Mouse (Mus musculus): ENCODE measurements around the gene Cab39.

Cab39 gene

DNA sequence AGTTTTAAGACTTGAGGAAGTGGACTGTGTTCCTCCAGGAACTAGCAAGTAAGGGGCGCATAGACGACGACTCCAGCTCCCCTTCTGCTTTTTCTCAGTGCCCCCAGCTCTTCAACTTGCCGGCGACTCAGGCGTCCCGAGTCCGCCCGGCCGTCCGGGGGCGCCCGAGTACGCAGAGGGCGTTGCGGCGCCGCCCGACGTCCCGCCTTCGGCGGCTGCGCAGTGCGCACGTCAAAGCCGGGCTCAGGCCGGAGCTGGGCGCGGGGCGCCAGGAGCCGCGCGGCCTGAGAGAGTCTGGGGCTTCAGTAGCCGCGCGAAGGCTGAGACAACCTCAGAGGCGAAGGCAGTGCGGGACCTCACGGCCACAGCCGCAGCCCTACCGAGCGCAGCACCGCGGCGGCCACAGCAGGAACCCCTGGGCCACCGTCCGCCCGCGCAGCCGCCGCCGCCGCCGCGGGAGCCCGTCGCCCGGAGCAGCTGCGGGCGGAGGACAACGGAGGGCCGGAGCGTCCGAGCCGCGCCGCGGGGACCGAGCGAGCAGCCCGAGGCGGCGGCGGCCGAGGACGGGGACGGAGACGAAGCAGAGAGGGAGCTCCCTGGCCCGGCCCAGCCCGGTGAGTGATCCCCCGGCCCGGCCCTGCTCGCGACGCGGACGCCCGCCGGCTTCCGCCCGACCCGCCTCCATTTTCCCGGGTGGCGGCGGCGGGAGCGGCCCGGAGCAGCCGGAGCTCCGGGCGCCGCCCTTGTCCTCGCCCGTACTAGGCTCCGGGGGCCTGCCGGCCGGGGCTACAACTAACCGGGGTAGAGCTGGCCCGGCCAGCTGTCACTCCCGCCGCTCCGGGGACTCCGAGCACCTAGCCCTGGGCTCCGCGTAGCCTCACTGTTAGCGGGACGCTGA, at the start of gene Cab39:
Cab39 (plus strand) TSS at position 234 of the 898 bp plus-strand sequence.
- peak; percentile 92 for DNase-seq (ENCODE audit: low read depth)

DNA sequence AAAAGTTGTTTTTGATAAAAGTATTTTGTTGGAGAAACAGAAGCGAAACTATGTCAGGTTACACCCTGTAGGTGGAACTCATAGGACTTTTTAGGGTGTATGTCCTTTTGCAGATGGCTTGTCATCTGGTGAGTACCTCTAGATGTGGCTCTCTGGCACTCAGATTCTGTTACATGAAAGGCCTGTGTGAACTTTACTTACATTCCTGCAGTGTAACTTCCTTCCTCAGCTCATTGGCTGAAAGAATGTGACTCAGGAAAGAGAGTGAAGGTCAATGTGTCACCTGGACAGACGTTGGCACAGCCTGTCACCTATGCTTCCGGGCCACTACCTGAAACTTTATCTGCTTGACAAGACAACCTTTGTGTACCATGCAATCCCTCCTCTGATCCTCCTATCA, 48.7 kb upstream of the Cab39 start:
- DNase-seq (ENCODE audit: low read depth), result peak; percentile 56

DNA sequence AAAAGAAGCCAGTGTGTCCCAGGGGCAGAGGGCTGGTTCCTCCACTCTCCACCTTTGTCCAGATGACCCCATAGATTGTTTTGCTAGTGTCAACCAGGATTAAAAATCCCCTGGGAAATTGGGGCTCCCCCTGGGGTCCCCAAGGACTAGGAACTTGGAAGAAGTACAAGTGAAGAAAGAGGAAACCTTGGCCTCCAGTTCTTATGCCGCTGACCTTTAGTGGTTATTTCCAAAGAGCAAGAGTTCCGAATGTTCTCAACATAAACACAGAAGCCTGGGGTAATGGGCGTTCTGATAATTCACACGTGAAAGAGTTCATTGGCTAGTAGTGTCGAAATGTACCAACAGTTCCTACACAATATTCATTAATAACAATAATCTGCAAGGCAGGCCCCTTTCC, 46.7 kb upstream of the Cab39 start:
- DNase-seq (ENCODE audit: low read depth), result no peak

DNA sequence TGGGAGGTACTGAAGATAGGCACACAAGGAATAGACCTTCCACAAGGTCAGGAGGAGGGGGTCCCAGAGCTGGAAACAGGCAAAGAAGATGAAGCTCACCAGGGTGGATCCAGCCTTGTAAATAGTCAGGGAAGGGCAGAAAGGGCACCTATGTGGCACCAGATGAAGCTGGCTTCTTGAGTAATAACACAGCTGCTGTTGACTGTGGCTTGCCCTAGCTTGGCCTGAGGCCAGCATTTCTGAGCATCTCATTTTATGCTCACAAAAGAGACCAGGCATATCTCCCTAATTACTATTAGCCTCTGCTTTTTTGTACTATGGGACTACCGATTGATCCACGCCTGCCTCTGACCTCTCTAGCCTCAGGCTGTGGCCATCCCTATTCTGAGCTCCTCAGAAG, 43.4 kb upstream of the Cab39 start:
- DNase-seq (ENCODE audit: low read depth), result no peak

DNA sequence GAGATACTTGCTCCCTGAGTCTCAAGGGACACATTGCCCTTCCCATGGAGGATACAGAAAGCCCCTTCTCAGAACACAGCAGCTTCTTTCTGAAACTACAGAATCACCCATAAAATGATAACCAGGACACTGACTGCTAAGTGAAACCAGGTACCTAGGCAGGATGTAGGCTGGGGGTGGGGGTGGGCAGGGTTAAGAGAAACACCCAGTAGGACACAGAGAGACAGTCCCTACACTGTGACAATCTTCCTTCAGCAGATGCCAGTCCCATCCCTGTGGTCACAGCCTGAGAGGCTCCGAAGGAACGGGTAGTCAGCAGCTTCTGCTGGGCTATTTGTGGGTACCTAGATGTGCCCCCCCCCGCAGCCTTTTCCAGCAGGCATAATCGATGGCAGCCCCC, 42.6 kb upstream of the Cab39 start:
- peak; percentile 69 for DNase-seq (ENCODE audit: low read depth)

DNA sequence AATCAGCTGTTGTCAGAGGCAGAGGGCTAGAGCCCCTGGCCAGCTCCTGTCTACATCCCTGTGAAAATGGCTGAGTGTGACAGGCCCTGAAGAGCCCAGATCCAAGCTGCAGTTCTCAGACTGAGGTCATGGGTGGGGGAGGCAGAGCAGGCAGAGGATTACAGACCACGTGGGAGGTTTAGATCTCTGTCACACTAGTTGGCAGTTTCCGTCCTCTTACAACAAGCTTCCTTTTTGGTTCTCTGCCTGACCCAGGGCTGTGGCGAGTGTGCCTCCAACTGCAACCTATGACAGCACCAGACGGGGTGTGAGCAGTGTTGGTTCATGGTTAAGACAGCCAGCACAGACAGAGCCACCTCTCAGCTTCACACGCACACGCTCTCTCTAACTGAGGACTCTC, 41.7 kb upstream of the Cab39 start:
- peak; percentile 90 for DNase-seq (ENCODE audit: low read depth)

DNA sequence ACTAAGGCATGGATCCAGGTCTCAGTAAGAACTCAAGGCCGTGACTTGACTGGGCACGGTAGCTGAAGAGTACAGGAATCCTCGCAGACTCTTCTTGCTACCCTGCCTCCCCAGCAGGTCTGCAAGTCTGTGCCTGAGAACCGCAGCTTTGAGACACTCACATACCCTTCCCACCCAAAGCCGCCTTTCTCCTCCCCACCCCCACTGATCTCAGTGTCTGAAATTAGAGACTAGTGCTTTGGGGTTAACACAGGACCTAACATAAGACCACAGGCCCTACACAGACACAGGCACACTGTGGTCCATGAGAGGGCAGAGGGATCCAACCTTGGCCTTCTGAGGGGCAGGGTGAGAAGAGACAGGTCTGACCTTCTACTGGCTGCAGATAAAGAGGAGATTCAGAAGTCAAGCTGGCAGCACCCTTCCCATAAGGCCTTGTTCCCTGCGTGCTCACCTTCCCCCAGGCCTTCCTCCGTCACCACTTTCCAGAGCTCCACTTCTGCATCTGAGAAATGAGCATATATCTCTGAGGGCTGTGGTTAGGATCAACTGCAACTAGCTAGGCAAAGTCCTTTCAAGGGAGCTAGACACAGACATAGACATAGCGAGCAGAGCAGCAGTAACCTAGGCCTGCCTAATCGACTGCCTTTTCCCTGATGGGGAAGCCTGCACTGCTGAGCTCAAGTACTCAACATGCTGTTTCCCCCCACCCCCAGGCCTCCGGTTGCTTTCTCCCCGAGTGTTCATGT, 41.1 kb upstream of the Cab39 start:
- DNase-seq (ENCODE audit: low read depth), result peak; percentile 71

DNA sequence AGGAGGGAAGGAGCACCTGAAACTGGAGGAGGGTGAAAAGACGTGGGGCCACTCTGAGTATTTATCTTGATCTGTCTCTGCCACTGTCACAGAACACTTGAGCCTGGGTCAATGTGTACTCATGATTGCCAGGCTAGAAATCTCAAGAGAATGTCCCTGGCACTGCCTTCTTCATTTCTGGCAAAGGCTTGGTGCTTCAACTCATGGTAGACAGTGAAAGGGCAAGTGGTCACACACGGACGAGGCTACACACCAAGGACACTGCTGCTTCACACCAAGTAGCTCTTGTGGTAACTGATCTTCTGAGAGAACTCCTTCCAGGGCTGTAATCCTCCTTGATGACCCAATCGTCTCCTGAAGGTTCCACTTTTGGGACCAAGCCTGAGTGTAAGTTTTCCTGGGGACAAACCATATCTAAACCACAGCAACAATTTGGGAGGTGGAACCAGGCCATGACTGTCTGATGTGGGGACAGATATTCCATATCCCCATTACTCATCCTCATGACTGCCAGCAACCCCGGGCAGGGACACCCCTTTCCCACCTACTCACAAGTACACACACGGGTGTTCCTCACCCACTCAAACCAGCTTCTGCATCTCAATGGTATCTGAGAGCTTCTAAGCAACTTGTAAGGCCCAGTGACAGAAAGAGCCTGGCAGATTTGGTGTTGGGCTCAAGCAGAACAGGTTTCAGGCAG, 35.6 kb upstream of the Cab39 start:
- no peak for DNase-seq (ENCODE audit: low read depth)

DNA sequence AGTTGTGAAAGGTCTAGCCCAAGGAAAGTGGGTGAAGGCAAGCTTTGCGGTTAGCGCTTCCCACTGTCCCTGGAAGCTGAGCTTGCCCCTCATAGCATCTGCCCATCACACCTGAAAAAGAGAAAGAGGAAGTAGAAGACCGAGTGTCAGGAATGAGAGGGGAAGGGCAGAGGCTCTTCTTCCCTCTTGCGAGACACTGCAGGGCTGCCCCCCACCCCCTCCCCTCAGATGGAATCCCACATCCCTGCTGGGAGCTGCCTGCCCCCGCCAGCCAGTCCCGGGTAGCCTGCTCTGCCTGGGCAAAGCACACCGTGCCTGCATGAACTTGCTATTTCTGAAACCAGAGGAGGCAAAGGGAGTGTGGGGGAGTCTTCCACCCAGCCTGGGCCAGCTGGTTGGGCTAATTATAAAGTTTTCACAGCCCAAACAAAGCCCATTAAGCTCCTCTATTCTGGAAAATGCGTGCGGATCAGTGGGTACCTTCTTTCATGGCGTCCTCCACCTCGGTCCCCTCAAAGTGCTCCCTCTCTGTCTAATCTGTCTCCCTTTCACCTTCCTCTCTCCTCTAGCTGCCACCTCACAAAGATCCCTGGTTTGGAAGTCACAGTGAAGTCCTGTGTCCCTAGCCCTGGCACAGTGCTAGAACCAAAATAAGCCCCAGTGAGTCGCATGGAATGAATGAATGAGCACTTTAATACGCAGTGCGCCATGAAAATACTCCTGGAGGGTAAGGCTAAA, 34.8 kb upstream of the Cab39 start:
- DNase-seq (ENCODE audit: low read depth), result no peak

DNA sequence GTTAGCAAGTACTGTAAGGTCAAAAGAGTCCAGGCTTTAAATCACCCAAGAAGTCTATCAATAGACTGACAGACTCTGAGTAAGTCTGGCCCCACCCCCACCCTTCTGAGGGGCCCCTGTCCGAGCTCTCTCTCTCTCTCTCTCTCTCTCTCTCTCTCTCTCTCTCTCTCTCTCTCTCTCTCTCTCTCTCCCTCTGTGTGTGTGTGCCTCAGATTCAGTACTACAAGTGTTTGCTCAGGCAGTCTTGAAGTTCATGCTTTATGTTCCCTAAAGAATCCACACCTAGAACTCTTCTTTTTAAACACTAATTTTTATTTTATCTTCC, 34.3 kb upstream of the Cab39 start:
- DNase-seq (ENCODE audit: low read depth), result no peak

DNA sequence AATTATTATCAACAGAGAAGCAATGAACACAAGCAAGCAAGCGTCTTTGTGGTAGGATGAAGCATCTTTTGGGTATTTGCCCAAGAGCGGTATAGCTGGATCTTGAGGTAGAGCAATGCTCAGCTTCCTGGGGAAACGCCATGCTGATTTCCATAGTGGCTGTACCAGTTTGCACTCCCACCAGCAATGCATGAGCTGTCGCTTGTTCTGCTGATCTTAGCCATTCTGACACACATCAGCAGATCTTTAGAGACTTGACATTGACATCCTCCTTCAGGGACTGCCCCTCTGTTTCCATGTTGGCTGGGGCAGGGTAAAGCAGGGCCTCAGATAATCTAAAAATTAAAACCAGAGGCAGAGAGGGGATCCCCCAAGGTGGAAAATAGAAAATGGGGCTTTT, 31.6 kb upstream of the Cab39 start:
- DNase-seq (ENCODE audit: low read depth), result no peak

DNA sequence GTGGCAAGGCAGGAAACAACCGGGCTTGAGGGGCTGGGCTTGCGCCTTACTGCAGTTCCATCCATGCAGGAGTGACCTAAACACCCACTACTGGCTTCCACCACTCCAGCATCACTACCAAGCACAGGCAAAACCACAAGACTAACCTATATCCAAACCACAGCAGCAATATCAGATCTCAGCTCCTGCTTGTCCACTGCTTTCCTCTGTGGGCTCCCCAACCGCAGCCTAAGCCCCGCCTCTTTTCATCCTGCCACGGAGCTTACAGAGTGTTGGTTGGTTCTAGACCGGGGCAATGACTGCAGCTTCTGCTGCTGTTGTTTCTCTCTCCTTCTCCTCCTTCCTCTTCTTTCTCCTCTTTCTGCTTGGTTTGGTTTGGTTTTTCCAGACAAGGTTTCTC, 29.9 kb upstream of the Cab39 start:
- DNase-seq (ENCODE audit: low read depth), result peak; percentile 46

DNA sequence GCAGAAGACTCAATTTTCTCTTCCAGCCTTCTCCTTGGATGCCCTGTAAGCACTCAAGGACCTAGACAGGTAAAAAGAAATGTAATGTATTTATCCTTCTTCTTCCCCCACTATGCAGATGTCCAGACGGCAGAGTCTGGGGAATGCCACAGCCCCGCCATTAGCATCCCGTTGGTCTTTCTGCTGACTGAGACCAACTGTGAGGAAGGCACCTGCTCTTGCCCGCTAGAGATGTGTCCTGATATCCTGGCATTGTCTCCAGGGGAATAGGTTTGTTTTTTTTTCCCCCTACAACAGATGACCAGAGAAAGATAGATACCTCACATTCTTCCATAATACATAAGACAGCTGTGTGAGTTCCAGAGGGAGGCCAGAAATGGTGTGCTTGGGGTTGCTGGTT, 28.9 kb upstream of the Cab39 start:
- no peak for DNase-seq (ENCODE audit: low read depth)

DNA sequence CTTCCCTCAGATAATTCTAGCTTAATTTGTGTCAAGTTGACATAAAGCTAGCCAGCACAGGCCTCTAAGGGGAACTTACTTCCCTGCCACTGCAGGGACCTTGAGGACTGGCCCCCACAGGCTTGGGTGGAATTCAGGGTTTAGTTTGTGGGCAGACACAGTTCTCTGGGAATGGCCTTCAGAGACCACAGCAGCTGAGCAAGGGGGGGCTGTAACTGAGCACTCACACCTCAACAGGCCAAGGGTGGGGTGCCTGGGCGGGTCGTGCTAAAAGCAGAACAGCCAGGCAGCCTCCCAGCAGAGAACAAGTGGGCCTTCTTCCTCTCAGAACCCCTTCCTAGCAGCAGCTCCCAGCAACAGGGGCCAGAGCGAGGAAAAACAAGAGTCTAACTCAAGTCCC, 27.1 kb upstream of the Cab39 start:
- DNase-seq (ENCODE audit: low read depth), result no peak

DNA sequence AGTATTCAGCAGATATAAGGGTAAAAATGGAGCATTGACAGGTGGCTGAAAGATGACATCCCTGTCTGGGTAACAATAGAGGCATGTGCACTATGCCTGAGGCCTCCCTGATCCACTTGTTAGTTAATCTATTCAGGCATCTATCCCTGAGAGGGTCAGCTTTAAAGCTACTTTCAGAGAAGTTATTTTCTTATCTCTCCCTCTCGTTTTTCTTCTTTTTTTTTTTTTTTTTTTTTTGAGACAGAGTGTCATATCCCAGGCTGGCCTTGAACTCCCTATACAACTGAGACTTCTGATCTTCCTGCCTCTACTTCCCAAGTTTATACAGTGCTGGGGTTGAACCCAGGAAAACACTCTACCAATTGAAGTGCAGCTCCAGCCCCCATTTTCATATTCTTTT, 25.5 kb upstream of the Cab39 start:
- DNase-seq (ENCODE audit: low read depth), result no peak

DNA sequence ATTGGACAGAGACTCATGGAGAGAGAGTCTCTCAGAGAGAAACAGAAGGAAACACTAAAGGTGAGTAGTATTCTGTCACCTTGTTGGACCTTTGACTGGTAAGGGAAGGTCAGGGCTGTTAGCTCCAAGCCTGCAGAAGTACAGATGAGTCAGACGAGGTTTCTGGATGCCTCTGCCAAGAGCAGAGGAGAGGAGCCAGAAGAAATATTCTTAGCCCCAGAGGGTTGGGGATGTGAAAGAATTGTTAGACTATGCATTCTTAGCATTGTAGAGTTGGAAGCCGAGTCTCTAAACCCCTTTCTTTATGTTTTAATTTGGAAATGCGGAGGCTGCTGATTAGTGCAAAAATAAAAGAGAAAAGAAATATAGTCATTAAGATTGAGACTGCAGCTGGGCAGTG, 21.3 kb upstream of the Cab39 start:
- DNase-seq (ENCODE audit: low read depth), result no peak

DNA sequence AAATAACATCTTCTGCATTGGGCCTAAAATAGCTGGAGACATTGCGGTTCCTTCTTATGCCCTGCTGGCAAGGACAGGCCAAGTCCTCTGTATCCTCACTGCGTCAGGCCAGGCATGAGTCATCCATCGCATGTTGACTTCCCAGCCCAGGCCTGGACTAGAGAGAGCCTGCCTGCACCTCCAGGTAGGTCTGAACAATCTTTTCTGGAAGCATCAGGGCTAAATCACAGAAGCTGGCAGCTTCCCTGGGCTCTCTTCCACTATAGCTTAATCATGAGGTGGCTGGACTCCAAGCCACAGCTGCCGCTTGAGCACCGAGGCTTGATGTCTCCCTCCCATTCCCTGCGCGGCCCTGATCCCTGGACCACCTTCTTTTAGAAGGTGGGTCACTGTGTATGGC, 18.1 kb upstream of the Cab39 start:
- DNase-seq (ENCODE audit: low read depth), result no peak

DNA sequence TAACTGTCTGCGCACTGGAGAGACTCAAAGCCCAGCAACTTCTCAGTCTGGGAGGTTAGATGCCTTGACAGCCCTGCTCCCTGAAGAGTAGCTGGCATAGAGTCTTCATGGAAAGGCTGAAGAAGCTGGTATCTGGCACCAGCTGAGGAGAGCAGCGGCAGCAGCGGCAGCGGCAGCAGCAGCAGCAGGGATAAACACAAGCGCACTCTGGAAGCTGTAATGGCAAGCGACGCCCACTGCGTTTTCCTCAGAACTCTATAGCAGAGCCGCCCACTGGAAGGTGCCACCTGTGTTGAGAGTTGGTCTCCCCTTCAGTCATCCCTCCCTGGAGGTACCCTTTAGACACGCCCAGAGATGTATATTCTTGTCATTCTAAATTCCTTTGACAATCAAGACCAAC, 17.1 kb upstream of the Cab39 start:
- DNase-seq (ENCODE audit: low read depth), result no peak

DNA sequence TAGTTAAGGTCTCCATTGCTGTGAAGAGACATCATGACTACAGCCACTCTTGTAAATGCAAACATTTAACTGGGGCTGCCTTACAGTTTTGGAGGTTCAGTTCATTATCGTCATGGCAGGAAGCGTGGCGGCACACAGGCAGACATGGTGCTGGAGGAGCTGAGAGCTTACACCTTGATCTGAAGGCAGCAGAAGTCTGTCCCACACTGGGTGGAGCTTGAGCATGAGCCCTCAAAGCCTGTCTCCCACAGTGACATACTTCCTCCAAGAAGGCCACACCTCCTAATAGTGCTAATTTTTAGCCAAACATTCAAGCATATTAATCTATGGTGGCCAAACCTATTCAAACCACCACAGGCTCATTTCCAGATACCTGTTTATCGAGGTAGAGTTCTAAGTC, 14.8 kb upstream of the Cab39 start, which contains the start of gene A630001G21Rik:
A630001G21Rik (minus strand) TSS at position 208 of the 400 bp plus-strand sequence.
- no peak for DNase-seq (ENCODE audit: low read depth)

DNA sequence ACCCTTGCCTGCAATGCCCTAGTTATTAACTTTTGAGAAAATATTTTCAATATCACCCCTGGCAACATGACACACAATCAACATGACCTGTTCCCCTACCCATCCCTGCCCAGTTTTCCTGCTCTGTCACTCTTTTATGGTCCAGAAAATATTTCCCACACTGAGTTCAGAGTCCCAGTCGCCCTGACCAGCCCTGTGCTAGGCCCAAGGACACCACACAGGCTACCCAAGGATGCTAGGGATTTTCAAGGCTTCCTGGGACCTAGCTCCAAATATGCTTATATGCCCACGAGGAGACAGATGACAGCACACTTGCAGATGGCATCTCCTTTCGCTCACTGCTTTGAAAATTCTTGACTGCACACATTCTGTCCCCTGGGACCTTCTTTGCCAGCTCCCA, 14.2 kb upstream of the Cab39 start:
- no peak for DNase-seq (ENCODE audit: low read depth)

DNA sequence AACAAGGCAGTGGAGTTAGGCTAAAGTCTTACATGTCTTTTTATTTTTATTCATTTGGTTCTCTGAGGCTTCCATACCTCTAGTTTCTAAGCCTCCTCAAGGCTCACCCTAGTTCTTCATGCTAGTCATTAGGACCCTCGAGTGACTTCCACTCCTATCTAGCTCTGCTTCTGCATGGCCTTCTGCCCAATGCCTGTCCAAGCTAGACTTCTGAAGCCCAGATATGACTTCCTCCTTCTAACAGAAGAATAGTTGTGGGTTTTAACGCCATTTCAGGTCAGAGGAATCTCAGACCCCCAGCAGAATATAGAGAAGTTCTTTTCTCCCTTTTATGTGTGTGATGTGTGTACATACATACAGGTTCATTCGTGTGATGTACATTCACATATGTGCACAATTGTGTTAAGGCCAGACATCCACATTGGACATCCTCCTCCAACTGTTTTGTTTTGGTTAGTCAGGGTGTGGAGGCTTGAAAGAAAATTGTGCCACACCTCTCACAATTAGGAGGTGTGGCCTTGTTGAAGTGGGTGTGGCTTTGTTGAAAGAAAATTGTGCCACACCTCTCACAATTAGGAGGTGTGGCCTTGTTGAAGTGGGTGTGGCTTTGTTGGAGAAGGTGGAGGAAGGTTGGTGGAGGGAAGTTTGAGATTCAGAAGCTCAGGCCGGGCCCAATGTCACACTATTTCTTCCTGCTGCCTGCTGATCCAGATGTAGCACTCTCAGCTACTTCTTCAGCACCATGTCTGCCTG, 13.6 kb upstream of the Cab39 start:
- no peak for DNase-seq (ENCODE audit: low read depth)

Measured in naive thymus-derived CD4-positive, alpha-beta T cell, adult 2 months (primary cell).